Mouse (Mus musculus): ENCODE results near the gene Fhit.
"Not testable (repeated sequence)": the region's sequence is repeated elsewhere in the genome, so short reads cannot be mapped to it uniquely, and the experiment has no call there.

Gene Fhit

GRCm38 (mm10) chr14:11161751-11162231 is at the start of gene Fhit:
Fhit (minus strand) TSS chr14:11162035.
- DNase-seq (ENCODE audit: low spot score): no peak

- DNase-seq (ENCODE audit: low spot score): no peak
Measured at GRCm38 (mm10) chr14:11206786-11207185, 45.0 kb upstream of the Fhit start.

DNA sequence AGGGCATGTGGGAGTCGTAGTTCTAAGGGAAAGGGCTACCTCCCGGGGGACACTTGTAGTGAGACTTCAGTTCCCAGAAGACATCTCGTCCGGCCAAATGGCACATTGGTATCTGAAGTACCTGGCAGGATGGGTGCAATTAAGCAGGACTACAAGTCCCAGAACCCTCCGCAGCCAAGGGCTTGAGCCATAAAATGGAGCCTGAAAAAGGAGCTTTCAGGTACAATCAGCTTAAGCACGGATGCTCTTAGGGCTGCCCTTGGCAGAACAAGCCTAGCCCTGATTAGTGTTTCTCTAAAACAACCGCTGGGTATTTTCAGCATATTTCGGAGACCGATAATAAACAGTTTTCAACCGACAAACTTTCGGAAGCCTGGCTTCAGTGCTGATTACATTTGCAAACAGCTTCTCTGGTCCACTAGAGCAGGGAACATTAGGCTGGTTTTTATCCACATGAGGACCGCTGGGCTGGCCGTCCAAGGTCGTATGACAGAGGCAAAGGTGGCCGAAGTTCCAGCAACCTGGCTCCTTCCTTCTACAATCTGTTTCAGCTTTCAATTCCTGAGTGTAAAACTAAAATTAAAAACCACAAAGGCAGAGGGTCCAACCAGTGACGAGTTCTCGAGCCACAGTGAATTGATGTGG is 907 bp downstream of the Fhit start:
- no peak for DNase-seq (ENCODE audit: low spot score)

DNA sequence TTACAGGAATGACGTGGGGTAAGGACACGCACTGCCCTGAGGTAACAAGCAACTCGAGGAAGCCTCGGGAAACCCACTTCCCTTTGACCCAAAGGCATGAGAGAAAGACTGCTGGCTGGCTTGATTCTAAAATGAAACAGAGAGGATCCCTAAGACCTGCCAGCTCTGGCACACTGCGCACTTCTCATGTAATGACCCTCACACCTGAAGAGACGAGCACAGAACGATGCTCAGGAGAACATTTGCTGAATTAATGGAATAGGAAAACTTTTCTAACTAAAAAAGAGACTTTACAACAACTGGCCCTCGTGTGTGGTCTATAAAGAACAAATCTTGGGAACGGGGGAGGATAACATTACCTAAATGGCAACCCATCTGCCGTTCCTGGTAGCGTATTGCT is 2.2 kb downstream of the Fhit start:
- DNase-seq (ENCODE audit: low spot score): no peak

DNA sequence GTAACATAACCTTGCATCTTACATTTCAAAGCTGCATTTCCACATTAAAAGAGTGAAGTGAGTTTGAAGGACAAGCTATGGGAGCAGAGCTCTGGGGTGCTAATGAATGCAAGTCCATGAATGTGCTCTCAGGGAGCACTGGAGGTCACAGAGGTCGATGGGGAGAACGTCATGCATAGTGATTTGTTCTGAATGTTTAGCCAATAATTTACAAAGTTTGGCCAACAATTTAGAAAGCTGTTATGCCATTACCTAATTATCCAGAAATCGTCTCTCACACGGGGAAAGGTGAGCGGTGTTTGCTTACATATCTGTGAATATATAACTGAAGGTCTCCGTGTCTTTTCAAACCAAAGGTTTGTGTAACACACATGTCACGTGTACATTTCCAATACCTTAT is 2.8 kb downstream of the Fhit start:
- DNase-seq (ENCODE audit: low spot score): no peak

DNA sequence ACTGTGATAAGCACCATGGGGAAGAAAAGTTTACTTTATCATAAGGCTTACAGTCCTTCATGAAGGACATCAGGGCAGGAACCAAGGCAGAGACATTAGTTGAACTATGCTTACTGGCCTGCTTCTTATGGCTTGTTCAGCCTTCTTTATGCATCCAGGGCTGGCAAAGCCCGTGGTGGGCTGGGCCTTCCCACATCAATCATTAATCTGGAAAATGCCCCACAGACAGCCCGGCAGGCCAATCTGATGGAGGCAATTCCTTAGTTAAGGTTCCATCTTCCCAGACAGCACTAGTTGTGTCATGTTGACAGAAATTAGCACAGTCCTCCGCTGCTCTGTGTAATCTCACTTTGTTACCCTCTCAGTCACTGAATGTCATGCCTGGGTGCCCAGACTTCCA is 4.1 kb downstream of the Fhit start:
- DNase-seq (ENCODE audit: low spot score): no peak

GRCm38 (mm10) chr14:11151634-11152321 is 10.1 kb downstream of the Fhit start:
- DNase-seq (ENCODE audit: low spot score): no peak

DNA sequence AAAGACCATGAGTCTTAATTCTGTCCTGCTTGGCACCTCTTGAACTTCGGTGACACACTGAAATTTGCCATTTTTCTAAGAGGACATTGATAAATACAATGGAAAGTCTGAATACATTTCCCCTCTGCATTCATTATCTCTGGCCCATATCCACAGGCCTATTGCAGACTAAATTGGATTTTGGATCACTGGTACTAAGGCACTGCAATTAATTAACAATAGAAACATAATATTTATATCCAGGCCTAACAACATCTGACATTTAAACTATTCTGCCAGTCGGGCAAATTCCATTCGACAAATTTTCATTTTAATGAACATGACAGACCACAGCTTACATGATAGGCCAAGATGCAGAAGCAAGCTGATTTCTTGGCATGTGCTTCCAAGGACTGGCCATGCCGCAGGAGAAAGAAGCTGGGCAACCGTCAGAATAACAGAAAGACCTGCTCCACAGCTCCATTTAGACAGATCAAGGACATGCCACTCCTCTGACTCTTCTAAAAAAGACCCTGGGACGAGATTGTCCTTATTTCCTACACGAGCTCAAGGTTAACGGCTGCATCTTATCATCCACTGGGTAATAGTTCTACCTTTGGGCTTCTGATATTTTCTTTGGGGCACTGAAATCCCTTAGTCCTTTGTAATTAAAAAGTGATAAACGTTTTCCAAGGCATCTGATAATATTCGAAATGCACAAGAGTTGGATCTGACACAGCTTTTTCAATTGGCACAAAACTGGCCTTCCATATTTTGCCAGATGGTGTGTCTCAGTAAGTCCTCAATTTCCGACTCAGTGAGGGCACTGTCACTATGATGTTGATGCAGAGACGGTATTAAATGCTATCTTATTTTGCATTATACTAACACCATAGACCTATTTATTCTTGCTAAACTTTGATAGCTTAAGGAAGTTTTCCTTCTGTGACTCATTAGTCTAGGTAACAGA is 27.8 kb downstream of the Fhit start:
- no peak for DNase-seq (ENCODE audit: low spot score)

GRCm38 (mm10) chr14:11132637-11133474 is 29.0 kb downstream of the Fhit start:
- no peak for DNase-seq (ENCODE audit: low spot score)

DNA sequence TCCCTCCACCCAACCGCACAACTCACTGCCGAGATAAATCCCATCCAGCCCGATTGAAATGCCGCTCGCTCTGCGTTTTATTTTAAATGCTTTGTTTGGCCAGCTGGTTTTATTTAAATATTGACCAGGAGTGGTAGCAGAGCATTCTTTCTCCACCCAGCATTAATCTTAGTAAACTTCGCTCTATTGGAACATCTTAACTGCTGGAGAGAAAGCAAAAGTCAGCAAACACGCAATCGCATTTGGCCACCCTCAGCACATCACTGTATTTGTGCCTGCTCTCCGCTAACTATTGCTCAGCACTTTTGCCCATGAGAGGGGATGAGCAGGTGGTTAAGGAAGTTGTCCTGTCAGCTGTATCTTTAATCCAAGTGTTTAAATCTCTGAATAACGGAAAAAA is 36.7 kb downstream of the Fhit start:
- DNase-seq (ENCODE audit: low spot score): no peak

DNA sequence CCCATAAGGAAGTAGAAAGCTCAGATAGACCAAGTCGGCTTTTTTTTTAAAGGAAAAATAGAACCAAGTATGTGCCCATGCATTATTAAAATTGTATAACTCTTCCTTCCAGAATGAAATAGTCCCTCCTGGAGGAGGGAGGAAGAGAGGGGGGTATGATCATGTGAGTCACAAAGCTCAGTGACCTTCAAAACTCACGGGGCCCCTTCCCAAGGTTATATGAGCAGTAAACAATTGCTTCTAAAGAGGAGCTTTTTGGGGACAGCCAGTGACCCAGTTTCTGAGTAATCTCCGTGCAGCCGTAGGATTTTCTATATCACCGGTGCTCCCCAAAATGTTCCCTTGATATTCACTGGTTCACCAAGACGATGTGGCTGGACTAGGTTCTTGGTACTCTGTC is 42.8 kb downstream of the Fhit start:
- no peak for DNase-seq (ENCODE audit: low spot score)

DNA sequence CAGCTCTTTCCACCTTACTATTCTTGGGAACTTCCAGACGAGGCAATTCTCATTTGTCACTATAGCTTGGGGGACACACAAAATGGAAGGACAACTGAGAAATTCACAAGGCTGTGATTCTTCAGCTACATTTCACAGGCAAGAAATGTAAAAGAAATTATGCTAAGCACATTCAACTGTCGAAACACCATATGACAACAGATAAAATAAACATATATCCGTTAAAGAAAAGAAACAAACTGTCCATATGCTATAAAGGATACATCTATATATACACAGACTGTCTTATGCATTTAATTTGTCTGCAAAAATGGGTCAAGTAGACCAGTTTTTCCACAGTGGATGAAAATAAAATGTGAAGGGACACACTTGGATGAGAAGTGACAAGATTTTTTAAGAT is 76.2 kb downstream of the Fhit start:
- DNase-seq (ENCODE audit: low spot score): no peak

DNA sequence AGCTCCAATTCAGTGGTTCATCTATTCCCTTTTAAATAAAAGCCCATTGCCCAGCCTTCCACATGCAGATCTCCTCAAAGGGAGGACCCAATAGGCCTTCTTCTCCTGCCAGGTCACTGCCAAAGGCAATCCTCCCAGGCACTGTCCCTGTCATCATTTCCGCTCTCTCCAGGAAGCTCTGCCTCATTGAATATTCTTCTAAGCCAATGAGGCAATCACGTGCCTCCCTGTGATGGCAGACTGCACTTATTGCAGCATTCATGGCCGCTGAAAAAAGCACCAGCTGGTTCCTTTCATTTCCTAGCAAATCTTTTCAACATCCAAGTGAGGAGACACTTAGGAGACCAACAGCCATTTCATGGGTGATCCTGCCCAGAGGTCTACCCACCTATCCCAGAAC is 77.9 kb downstream of the Fhit start:
- DNase-seq (ENCODE audit: low spot score): no peak

DNA sequence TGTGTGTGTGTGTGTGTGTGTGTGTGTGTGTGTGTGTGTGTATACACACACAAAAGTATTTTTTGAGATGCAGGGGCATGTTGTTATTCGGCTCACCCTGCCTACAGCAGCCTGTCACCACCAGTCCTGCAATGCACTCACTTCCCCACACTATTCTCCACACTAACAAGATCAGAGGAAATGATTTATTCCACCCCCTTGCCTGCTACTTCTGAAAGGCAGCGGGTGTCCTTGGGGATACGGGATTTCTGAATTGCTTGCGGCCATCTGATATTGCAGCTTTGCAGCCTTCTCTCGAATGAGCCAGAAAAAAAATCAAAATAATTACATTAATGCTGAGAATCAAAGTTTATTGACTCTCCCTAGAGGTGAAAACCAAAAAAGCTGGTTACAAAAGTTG is 78.4 kb downstream of the Fhit start:
- no peak for DNase-seq (ENCODE audit: low spot score)

- no peak for DNase-seq (ENCODE audit: low spot score)
Measured at GRCm38 (mm10) chr14:11063594-11063993, 98.2 kb downstream of the Fhit start.

GRCm38 (mm10) chr14:11060221-11060620 is 101.6 kb downstream of the Fhit start:
- DNase-seq (ENCODE audit: low spot score): no peak

GRCm38 (mm10) chr14:11039503-11040300 is 122.1 kb downstream of the Fhit start:
- DNase-seq (ENCODE audit: low spot score): not testable (repeated sequence)

GRCm38 (mm10) chr14:11021391-11021790 is 140.4 kb downstream of the Fhit start:
- no peak for DNase-seq (ENCODE audit: low spot score)

DNA sequence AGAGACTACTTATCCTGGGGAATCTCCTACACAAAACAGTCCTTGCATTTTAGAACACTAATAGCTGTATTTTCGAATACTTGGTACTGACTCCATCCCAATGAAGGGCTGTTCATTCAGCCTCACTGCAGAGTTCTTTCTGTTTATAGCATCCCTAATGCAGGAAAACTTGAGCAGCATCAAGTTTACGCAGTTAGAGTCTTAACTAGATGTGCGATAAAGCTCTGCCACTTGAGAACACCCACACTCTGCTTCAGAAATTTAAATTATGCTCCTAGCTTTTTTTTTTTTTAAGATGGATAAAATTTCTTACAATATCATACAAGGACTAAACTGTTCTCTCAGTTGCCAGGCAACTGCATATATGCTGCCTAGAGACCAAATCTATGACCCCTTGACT is 183.2 kb downstream of the Fhit start:
- no peak for DNase-seq (ENCODE audit: low spot score)

GRCm38 (mm10) chr14:10941647-10942046 is 220.2 kb downstream of the Fhit start:
- no peak for DNase-seq (ENCODE audit: low spot score)

DNA sequence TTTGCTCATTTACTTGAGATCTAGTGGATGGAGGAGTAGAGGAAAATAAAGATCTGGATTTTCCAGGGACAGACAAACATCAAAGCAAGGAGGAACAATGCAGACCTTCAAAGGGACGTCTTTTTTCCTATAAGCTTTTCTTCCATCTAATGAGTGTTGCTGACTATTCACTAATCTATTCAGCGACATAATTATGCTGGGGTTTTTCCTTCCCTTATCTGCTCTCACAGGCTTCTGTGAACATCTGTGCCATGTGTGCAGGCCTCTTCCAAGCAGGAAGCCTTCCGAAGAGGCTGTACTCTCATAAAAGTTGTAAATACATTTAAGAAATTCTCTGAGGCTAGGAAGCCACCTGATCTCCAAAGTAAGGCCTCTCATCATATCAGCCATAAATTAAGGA is 228.2 kb downstream of the Fhit start:
- no peak for DNase-seq (ENCODE audit: low spot score)

Measured in adipocyte (in vitro differentiated cells).